Mouse (Mus musculus): ENCODE data around the gene Fam20a.
"Not testable (repeated sequence)": the region's sequence is repeated elsewhere in the genome, so short reads cannot be mapped to it uniquely, and the experiment has no call there.

The Fam20a gene

GRCm38 (mm10) chr11:109680934-109681333, 41.1 kb downstream of the Fam20a start:
- no peak for DNase-seq (ENCODE audit: low spot score in 2 of 2)

GRCm38 (mm10) chr11:109678291-109678690, 43.8 kb downstream of the Fam20a start:
- no peak for DNase-seq (ENCODE audit: low spot score in 2 of 2)

GRCm38 (mm10) chr11:109676621-109677373, 45.3 kb downstream of the Fam20a start:
- DNase-seq (ENCODE audit: low spot score in 2 of 2): no peak

- no peak for DNase-seq (ENCODE audit: low spot score in 2 of 2)
Observed at GRCm38 (mm10) chr11:109675771-109676170, 46.3 kb downstream of the Fam20a start.

GRCm38 (mm10) chr11:109675208-109675607, 46.9 kb downstream of the Fam20a start:
- no peak for DNase-seq (ENCODE audit: low spot score in 2 of 2)

- DNase-seq (ENCODE audit: low spot score in 2 of 2): no peak
Observed at GRCm38 (mm10) chr11:109674542-109674941, 47.5 kb downstream of the Fam20a start.

GRCm38 (mm10) chr11:109673741-109674140, 48.3 kb downstream of the Fam20a start:
- DNase-seq (ENCODE audit: low spot score in 2 of 2): no peak

- DNase-seq (ENCODE audit: low spot score in 2 of 2): no peak
Observed at GRCm38 (mm10) chr11:109672881-109673739, 49.0 kb downstream of the Fam20a start.

- no peak for DNase-seq (ENCODE audit: low spot score in 2 of 2)
Observed at GRCm38 (mm10) chr11:109672396-109672795, 49.7 kb downstream of the Fam20a start.

GRCm38 (mm10) chr11:109672021-109672324, 50.1 kb downstream of the Fam20a start:
- DNase-seq (ENCODE audit: low spot score in 2 of 2): no peak

GRCm38 (mm10) chr11:109671136-109672020, 50.7 kb downstream of the Fam20a start:
- DNase-seq (ENCODE audit: low spot score in 2 of 2): no peak

GRCm38 (mm10) chr11:109670026-109670916, 51.8 kb downstream of the Fam20a start:
- no peak for DNase-seq (ENCODE audit: low spot score in 2 of 2)

GRCm38 (mm10) chr11:109669149-109669708, 52.9 kb downstream of the Fam20a start:
- DNase-seq (ENCODE audit: low spot score in 2 of 2): no peak

- no peak for DNase-seq (ENCODE audit: low spot score in 2 of 2)
Observed at GRCm38 (mm10) chr11:109668115-109668725, 53.9 kb downstream of the Fam20a start.

GRCm38 (mm10) chr11:109667371-109667770, 54.7 kb downstream of the Fam20a start:
- DNase-seq (ENCODE audit: low spot score in 2 of 2): no peak

GRCm38 (mm10) chr11:109666411-109666810, 55.7 kb downstream of the Fam20a start:
- DNase-seq (ENCODE audit: low spot score in 2 of 2): no peak

GRCm38 (mm10) chr11:109665424-109665823, 56.7 kb downstream of the Fam20a start:
- no peak for DNase-seq (ENCODE audit: low spot score in 2 of 2)

GRCm38 (mm10) chr11:109664293-109664692, 57.8 kb downstream of the Fam20a start:
- no peak for DNase-seq (ENCODE audit: low spot score in 2 of 2)

- DNase-seq (ENCODE audit: low spot score in 2 of 2): not testable (repeated sequence)
Observed at GRCm38 (mm10) chr11:109660526-109660925, 61.6 kb downstream of the Fam20a start.

GRCm38 (mm10) chr11:109656232-109656631, 65.8 kb downstream of the Fam20a start:
- DNase-seq (ENCODE audit: low spot score in 2 of 2): no peak
